Mouse (Mus musculus) left cerebral cortex, adult 8-10 months (tissue): ENCODE measurements around the gene Cc2d1b. TPM values are rescaled to one million over a fixed set of nuclear protein-coding genes. Genes with fewer than 3 reads are reported as not detected.

Experiments used
- DNase-seq, 2 experiments: peaks; one replicate each; pipeline ENCODE4 v3.0.0; 2022; ENCODE audit warnings: low spot score in 2 of 2
- total RNA-seq, 4 experiments: library from RNA; stranded (reverse); gene quantifications; 2 replicates each; pipeline ENCODE4 v1.2.4; 2022

Gene Cc2d1b
- total RNA-seq, 4 experiments from 2014 or later, result 32.5 to 46.2 (median 38.3) TPM

DNA sequence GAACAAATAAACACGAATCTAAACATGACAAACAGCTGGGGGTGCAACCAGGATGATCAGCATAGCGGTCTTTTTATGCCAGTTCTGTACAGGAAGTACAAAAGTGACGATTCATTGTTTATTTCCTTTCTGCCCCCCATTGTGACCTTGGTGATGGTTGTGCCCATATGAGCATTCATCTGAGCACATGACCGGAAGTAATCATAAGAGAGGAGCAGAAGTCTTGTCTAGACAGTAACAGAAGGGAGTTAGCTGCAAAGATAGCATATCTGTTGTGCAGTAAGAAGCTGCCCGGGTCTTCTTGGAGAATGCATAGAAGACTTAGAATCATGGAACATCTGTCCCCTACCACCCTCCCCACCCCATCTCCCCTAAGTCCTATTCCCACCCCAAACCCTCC is 19.0 kb downstream of the Cc2d1b start:
- no peak for DNase-seq

GRCm38 (mm10) chr4:108664407-108664806 is 44.7 kb downstream of the Cc2d1b start:
- DNase-seq, result no peak

Other genes starting within 250 kb of the Cc2d1b start
- not detected for gene Shisal2a, start 236.6 kb upstream of the Cc2d1b start, total RNA-seq
- gene Gpx7, start 213.0 kb upstream of the Cc2d1b start, total RNA-seq, result 1 to 10 TPM; 3.7 to 5.1 (median 4.5) TPM
- gene Tut4, start 160.5 kb upstream of the Cc2d1b start, total RNA-seq, result 10 to 100 TPM; 34.0 to 51.2 (median 38.2) TPM
- 10 to 100 TPM; 26.3 to 31.4 (median 27.2) TPM for gene Prpf38a, start 40.6 kb upstream of the Cc2d1b start, total RNA-seq
- gene Orc1, start 40.5 kb upstream of the Cc2d1b start, total RNA-seq, result under 1 TPM in 2 of 4 experiments, not detected in 2; 0.11 TPM
- 1 to 10 TPM; 1.5 to 2.1 (median 2.0) TPM for gene 3110021N24Rik, start 99.7 kb downstream of the Cc2d1b start, total RNA-seq
- gene Zfyve9, start 160.9 kb downstream of the Cc2d1b start, total RNA-seq, result 10 to 100 TPM; 67.6 to 80.0 (median 71.6) TPM
- 100 to 1,000 TPM in 1 of 4 experiments, 10 to 100 TPM in 3; 95.2 to 107 (median 97.2) TPM for gene Btf3l4, start 213.7 kb downstream of the Cc2d1b start, total RNA-seq
- 10 to 100 TPM; 31.3 to 38.6 (median 36.9) TPM for gene Txndc12, start 214.7 kb downstream of the Cc2d1b start, total RNA-seq
- gene Kti12, start 227.8 kb downstream of the Cc2d1b start, total RNA-seq, result 10 to 100 TPM; 15.0 to 16.4 (median 15.7) TPM
- gene A730015C16Rik, start 228.7 kb downstream of the Cc2d1b start, total RNA-seq, result under 1 TPM in 1 of 4 experiments, not detected in 3; 0.33 TPM